Mouse (Mus musculus) myocyte (in vitro differentiated cells): Measurements from ENCODE around the gene Cwc22. TPM values are rescaled to one million over a fixed set of nuclear protein-coding genes. Genes with fewer than 3 reads are reported as not detected.

Experiments used
- H3K27me3 ChIP-seq: one replicate; pipeline ENCODE4 v1.6.1; 2011; ENCODE audit not compliant: control insufficient read depth, insufficient read depth, insufficient read length
- H3K36me3 ChIP-seq: one replicate; pipeline ENCODE4 v1.6.1; 2011; ENCODE audit not compliant: control insufficient read depth, insufficient read depth
- H3K4me2 ChIP-seq: one replicate; pipeline ENCODE4 v1.6.1; 2011; ENCODE audit warnings: low read depth, control low read depth
- H3K4me3 ChIP-seq: one replicate; pipeline ENCODE4 v1.5.1; 2011; ENCODE audit warnings: mild to moderate bottlenecking, control low read depth, moderate library complexity
- H3K79me2 ChIP-seq: one replicate; pipeline ENCODE4 v1.6.1; 2011; ENCODE audit not compliant: control insufficient read depth, insufficient read depth
- H3ac ChIP-seq: one replicate; pipeline ENCODE4 v1.6.1; 2011; ENCODE audit not compliant: control insufficient read depth, insufficient read length
- CEBPB ChIP-seq: IDR thresholded peaks from 2 replicates; pipeline ENCODE4 v1.6.1; 2011; ENCODE audit warnings: mild to moderate bottlenecking, moderate library complexity; ENCODE audit not compliant: poor library complexity, insufficient read depth, severe bottlenecking
- E2F4 ChIP-seq: IDR thresholded peaks from one replicate; pipeline ENCODE4 v1.6.1; 2011; ENCODE audit warnings: mild to moderate bottlenecking, control low read depth, moderate library complexity; ENCODE audit not compliant: insufficient read depth
- MAX ChIP-seq: IDR thresholded peaks from one replicate; pipeline ENCODE4 v1.6.1; 2011; ENCODE audit warnings: low read depth, mild to moderate bottlenecking, control low read depth
- MYOD1 ChIP-seq, 3 experiments: IDR thresholded peaks; one replicate each; pipeline ENCODE4 v1.6.1; 2011; ENCODE audit warnings: control low read depth in 2 of 3, low read depth in 2 of 3, mild to moderate bottlenecking in 2 of 3, moderate library complexity in 1 of 3; ENCODE audit not compliant: insufficient read length in 2 of 3, control insufficient read depth in 1 of 3
- MYOG ChIP-seq, 3 experiments: IDR thresholded peaks; one replicate each; pipeline ENCODE4 v1.6.1; 2011; ENCODE audit warnings: control low read depth in 2 of 3, low read depth in 2 of 3, mild to moderate bottlenecking in 2 of 3; ENCODE audit not compliant: insufficient read length in 2 of 3, control insufficient read depth in 1 of 3, insufficient read depth in 1 of 3
- POLR2A ChIP-seq: IDR thresholded peaks from one replicate; pipeline ENCODE4 v1.6.1; 2011; ENCODE audit warnings: low read depth, mild to moderate bottlenecking, control low read depth, moderate library complexity; ENCODE audit not compliant: insufficient read length
- POLR2AphosphoS2 ChIP-seq: IDR thresholded peaks from one replicate; pipeline ENCODE4 v1.6.1; 2011; ENCODE audit warnings: low read depth, control low read depth; ENCODE audit not compliant: insufficient read length
- REST ChIP-seq: IDR thresholded peaks from one replicate; pipeline ENCODE4 v1.6.1; 2011; ENCODE audit warnings: mild to moderate bottlenecking, control low read depth, moderate library complexity; ENCODE audit not compliant: insufficient read depth, insufficient read length
- SRF ChIP-seq: IDR thresholded peaks from one replicate; pipeline ENCODE4 v1.6.1; 2011; ENCODE audit warnings: low read depth; ENCODE audit not compliant: control insufficient read depth, insufficient read length
- TCF12 ChIP-seq: IDR thresholded peaks from one replicate; pipeline ENCODE4 v1.6.1; 2011; ENCODE audit warnings: mild to moderate bottlenecking, control low read depth; ENCODE audit not compliant: poor library complexity, insufficient read depth, severe bottlenecking
- TCF3 ChIP-seq: IDR thresholded peaks from one replicate; pipeline ENCODE4 v1.6.1; 2011; ENCODE audit warnings: low read depth, control low read depth; ENCODE audit not compliant: insufficient read length
- USF1 ChIP-seq: IDR thresholded peaks from one replicate; pipeline ENCODE4 v1.6.1; 2011; ENCODE audit warnings: low read depth, mild to moderate bottlenecking, control low read depth, moderate library complexity
- polyA plus RNA-seq: library from polyadenylated mRNA; unstranded; fragments of >200 nt; fragmentation: generic; extraction: Trizol; gene quantifications from one replicate; pipeline ENCODE4 v1.2.1, GENCODE M21; 2012; ENCODE audit warnings: missing spikeins

The Cwc22 gene
- polyA plus RNA-seq, 1 experiment: 8.3 TPM

GRCm38 (mm10) chr2:77888826-77889225 is 57.3 kb downstream of the Cwc22 start:
- no peaks in the 10 kb centered on the region for H3K36me3 ChIP-seq
- H3K4me3 ChIP-seq: no peak overlapping the region
- H3ac ChIP-seq: no peak overlapping the region
- TF ChIP-seq POLR2AphosphoS2: no peak
- TF ChIP-seq MYOD1 (IDR thresholded peaks at IDR 0.05; ENCODE audit: control insufficient read depth in 1 of 3, insufficient read length in 2 of 3, low read depth in 2 of 3): no peak
- no peak for TF ChIP-seq REST
- TF ChIP-seq TCF3: no peak
- TF ChIP-seq USF1: no peak
- no peak for TF ChIP-seq MYOG (IDR thresholded peaks at IDR 0.05; ENCODE audit: control insufficient read depth in 1 of 3, insufficient read depth in 1 of 3, insufficient read length in 2 of 3, low read depth in 2 of 3)
- no peaks in the 10 kb centered on the region for H3K79me2 ChIP-seq
- H3K4me2 ChIP-seq: no peak overlapping the region
- no peaks in the 10 kb centered on the region for H3K27me3 ChIP-seq

DNA sequence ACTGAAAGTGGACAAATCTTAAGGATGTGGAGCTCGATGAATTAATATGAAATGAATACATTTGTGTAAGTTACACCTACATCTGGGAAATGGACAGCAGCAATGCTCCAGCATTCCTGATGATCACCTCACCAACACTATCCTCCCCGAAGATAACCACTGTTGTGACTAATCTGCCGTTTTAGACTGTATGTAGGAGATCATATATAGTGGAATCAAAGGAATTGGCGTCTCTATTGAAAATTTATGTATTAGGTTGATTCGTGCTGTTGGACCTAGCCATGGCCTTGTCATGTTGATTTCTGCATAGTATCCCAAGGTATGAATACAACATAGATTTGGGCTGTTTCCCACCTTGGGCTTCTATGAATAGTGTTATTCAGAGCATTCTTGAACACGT is 58.1 kb downstream of the Cwc22 start:
- Histone ChIP-seq H3K36me3 (no peaks in the 10 kb centered on the region), H3K27me3 (no peaks in the 10 kb centered on the region)
- TF ChIP-seq SRF (no peak), E2F4 (no peak)

DNA sequence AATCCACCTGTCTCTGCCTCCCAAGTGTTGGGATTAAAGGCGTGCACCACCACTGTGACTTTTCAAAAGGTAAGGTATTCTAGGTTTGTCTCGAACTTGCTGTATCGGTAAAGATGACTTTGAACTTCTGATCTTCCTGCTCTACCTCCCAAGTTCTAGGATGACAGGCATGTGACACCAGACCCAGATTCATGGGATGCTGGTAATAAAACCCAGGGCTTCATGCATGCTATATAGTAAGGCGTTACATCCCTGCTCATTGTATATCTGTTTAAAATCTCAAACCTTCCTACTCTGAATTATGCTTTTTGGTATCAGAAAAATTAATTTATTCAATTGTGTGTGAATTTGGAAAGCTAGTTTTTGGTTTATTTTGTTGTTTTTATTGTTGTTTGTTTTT is 59.0 kb downstream of the Cwc22 start:
- H3K4me2 ChIP-seq: no peak overlapping the region
- TF ChIP-seq CEBPB: no peak
- no peak for TF ChIP-seq POLR2A
- TF ChIP-seq USF1: no peak
- no peak for TF ChIP-seq POLR2AphosphoS2
- no peak for TF ChIP-seq E2F4
- TF ChIP-seq TCF3: no peak
- no peak for TF ChIP-seq MAX
- no peak for TF ChIP-seq MYOG (IDR thresholded peaks at IDR 0.05; ENCODE audit: control insufficient read depth in 1 of 3, insufficient read depth in 1 of 3, insufficient read length in 2 of 3, low read depth in 2 of 3)
- TF ChIP-seq MYOD1 (IDR thresholded peaks at IDR 0.05; ENCODE audit: control insufficient read depth in 1 of 3, insufficient read length in 2 of 3, low read depth in 2 of 3): no peak
- no peak for TF ChIP-seq TCF12
- H3ac ChIP-seq: no peak overlapping the region
- no peak overlapping the region for H3K4me3 ChIP-seq
- no peaks in the 10 kb centered on the region for H3K79me2 ChIP-seq
- H3K27me3 ChIP-seq: no peaks in the 10 kb centered on the region
- H3K36me3 ChIP-seq: no peaks in the 10 kb centered on the region

More for the DNA sequence above, 58.1 kb downstream of the Cwc22 start:
- Histone ChIP-seq H3ac (no peak overlapping the region), H3K79me2 (no peaks in the 10 kb centered on the region), H3K4me2 (no peak overlapping the region), H3K4me3 (no peak overlapping the region)

DNA sequence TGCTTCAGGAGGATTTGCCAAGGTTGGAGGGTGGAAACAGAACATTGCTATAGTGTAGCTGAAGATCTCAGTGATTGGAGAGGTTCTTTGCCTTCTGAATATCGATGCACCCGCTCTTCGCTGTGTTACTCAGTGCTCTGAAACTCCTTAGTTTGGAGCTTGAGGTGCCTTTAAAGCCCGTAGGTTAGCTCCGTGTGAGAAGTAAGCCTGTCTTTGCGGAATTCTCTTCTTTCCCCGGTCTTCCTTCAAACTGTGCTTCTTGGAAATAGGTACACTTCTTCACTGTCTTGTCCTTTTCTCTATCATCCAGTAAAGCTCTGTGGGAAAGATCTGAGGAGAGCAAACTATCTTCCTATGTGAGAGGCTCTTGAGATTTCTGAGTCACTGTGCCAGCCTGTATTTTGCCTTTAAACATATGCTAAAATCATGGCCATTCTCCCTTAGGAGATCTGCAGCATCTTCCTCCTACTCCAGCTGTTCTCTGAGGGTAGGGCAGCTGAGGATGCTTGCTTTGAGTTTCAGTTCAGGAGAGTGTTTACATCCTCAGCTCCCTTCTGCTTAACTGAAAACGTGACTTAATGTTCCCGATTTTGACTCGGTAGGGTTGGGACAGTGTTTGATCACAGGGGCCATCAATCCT is 60.6 kb downstream of the Cwc22 start:
- Histone ChIP-seq H3K27me3 (no peaks in the 10 kb centered on the region), H3K4me2 (no peak overlapping the region), H3K36me3 (no peaks in the 10 kb centered on the region), H3K4me3 (no peak overlapping the region), H3K79me2 (no peaks in the 10 kb centered on the region), H3ac (no peak overlapping the region)
- TF ChIP-seq REST (no peak), POLR2A (no peak)

DNA sequence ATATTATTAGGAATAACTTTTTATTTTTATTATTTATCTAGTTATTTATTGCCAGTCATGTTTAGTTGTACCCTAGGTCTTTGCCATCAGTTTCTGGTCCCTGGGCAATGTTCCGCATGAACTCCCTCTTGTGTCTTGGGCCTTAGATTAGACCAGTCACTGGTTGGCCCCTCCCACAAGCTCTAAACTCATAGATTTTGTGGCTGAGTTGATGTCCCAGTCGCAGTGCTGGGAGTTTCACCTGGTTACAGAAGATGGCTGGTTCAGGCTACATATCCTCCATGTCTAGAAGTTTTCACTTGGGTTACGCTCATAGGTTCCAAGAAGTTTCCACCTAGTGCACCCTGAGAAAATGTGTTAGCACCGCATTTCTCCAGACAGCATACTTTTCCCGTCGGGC is 61.1 kb downstream of the Cwc22 start:
- TF ChIP-seq USF1 (no peak), MYOD1 (IDR thresholded peaks at IDR 0.05; ENCODE audit: control insufficient read depth in 1 of 3, insufficient read length in 2 of 3, low read depth in 2 of 3) (no peak), TCF12 (no peak), POLR2A (no peak), TCF3 (no peak), MAX (no peak), REST (no peak), POLR2AphosphoS2 (no peak), SRF (no peak), E2F4 (no peak)
- no peak overlapping the region for H3K4me2 ChIP-seq
- H3K4me3 ChIP-seq: no peak overlapping the region
- H3K27me3 ChIP-seq: no peaks in the 10 kb centered on the region
- H3K36me3 ChIP-seq: no peaks in the 10 kb centered on the region
- H3ac ChIP-seq: no peak overlapping the region
- no peaks in the 10 kb centered on the region for H3K79me2 ChIP-seq

GRCm38 (mm10) chr2:77884491-77884890 is 61.7 kb downstream of the Cwc22 start:
- H3K4me3 ChIP-seq: no peak overlapping the region
- TF ChIP-seq USF1: no peak
- no peak for TF ChIP-seq CEBPB
- H3K79me2 ChIP-seq: no peaks in the 10 kb centered on the region
- H3K4me2 ChIP-seq: no peak overlapping the region
- H3K36me3 ChIP-seq: no peaks in the 10 kb centered on the region
- no peaks in the 10 kb centered on the region for H3K27me3 ChIP-seq
- no peak overlapping the region for H3ac ChIP-seq
